Mouse (Mus musculus): ENCODE measurements around the gene Pgm2.

The Pgm2 gene

DNA sequence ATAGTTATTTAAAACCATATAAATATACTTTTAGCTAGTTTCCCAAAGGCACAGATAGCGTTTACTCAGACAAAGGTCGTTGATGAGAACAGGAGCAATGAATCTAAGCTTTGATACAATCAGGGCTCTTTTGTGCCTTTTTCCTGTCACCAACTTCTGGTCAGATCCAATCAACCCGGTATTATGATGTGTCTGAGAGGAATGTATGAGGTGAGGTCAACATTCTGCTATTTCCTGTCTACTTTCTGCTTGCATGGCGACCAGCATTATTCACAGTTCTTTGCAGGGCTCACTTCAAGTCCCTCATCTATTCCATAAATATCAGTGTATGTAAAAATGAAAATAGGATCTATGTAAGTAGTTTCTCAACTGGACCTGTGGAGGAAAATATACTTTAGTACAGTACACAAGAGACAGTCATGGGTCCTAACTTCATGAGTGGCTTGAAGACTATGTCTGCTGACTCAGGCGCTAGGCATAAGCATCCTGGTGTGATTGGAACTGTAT lies 81.7 kb downstream of the Pgm2 start:
- in situ Hi-C loops (cut with MboI, MseI) = no loop called here
